Mouse (Mus musculus) stomach, embryonic 14.5 days (tissue): ENCODE data around the gene Il4ra. TPM values are rescaled to one million over a fixed set of nuclear protein-coding genes. Genes with fewer than 3 reads are reported as not detected.

Experiments used
- ATAC-seq: fragments of 200-750 bp; cut with Nextera tagmentation; 2 replicates; pipeline ENCODE4 v1.8.0; 2017; ENCODE audit warnings: low read depth, moderate TSS enrichment; ENCODE audit not compliant: insufficient number of reproducible peaks, insufficient read depth, low FRiP score
- H3K27ac ChIP-seq: fragments of 300-500 bp; sonication (generic); 2 replicates; pipeline ENCODE4 v1.5.1; 2014; ENCODE audit warnings: mild to moderate bottlenecking, low read length, moderate library complexity, mixed read lengths
- H3K27me3 ChIP-seq: fragments of 300-500 bp; sonication (generic); 2 replicates; pipeline ENCODE4 v1.6.1; 2014; ENCODE audit warnings: low read length, control low read depth, mixed read lengths; ENCODE audit not compliant: control insufficient read depth, insufficient read depth
- H3K36me3 ChIP-seq: fragments of 300-500 bp; sonication (generic); 2 replicates; pipeline ENCODE4 v1.6.1; 2014; ENCODE audit warnings: mild to moderate bottlenecking, control low read depth, low read length, moderate library complexity, mixed read lengths; ENCODE audit not compliant: control insufficient read depth, insufficient read depth
- H3K4me1 ChIP-seq: fragments of 300-500 bp; sonication (generic); 2 replicates; pipeline ENCODE4 v1.6.1; 2014; ENCODE audit warnings: low read length, control low read depth, mixed read lengths; ENCODE audit not compliant: control insufficient read depth, insufficient read depth
- H3K4me2 ChIP-seq: fragments of 300-500 bp; sonication (generic); replicated peaks from 2 replicates; pipeline ENCODE4 v1.6.1; 2014; ENCODE audit warnings: low read depth, low read length, control low read depth
- H3K4me3 ChIP-seq: fragments of 300-500 bp; sonication (generic); 2 replicates; pipeline ENCODE4 v1.5.1; 2014; ENCODE audit warnings: low read depth, low read length, control low read depth
- H3K9ac ChIP-seq: fragments of 300-500 bp; sonication (generic); replicated peaks from 2 replicates; pipeline ENCODE4 v1.6.1; 2014; ENCODE audit warnings: low read depth, mild to moderate bottlenecking, control low read depth, low read length, moderate library complexity, mixed read lengths
- H3K9me3 ChIP-seq: fragments of 300-500 bp; sonication (generic); 2 replicates; pipeline ENCODE4 v1.6.1; 2016; ENCODE audit warnings: low read depth, low read length, control low read depth; ENCODE audit not compliant: control insufficient read depth
- WGBS: fragments of 180-500 bp; shearing (Covaris S2); extraction: QIAGEN DNeasy Blood & Tissue Kit; methylation state at CpG from one replicate; pipeline ENCODE4 v1.1.7; 2014; 5-methylcytosine and 5-hydroxymethylcytosine counted together
- polyA plus RNA-seq: library from polyadenylated mRNA; unstranded; fragments of >200 nt; fragmentation: Nextera tagmentation; extraction: Ambion mirVana; gene quantifications from 2 replicates; pipeline ENCODE4 v1.2.1, GENCODE M21; 2014

The Il4ra gene
- polyA plus RNA-seq, 1 experiment from 2014 or later = 6.3 TPM

GRCm38 (mm10) chr7:125572737-125573136 lies 20.8 kb downstream of the Il4ra start:
- Histone ChIP-seq H3K9me3 (no peaks in the 10 kb centered on the region), H3K27me3 (no peaks in the 10 kb centered on the region), H3K36me3 (no peaks in the 10 kb centered on the region; the same call in none of the 2 replicates), H3K9ac (no peak overlapping the region), H3K27ac (no peak overlapping the region), H3K4me2 (no peak overlapping the region), H3K4me1 (peaks cover 12% of the 10 kb centered on the region; the same call in 1 of the 2 replicates), H3K4me3 (no peak overlapping the region)
- no peak for ATAC-seq
- 77% methylated on average over 6 of the region's 6 CpGs for WGBS

GRCm38 (mm10) chr7:125573849-125574248 lies 21.9 kb downstream of the Il4ra start:
- Histone ChIP-seq H3K4me1 (peaks cover 18% of the 10 kb centered on the region; the same call in 1 of the 2 replicates), H3K27ac (no peak overlapping the region), H3K9ac (no peak overlapping the region), H3K9me3 (no peaks in the 10 kb centered on the region), H3K36me3 (no peaks in the 10 kb centered on the region; the same call in none of the 2 replicates), H3K27me3 (no peaks in the 10 kb centered on the region), H3K4me3 (no peak overlapping the region), H3K4me2 (no peak overlapping the region)
- no peak for ATAC-seq
- WGBS = 82% methylated on average over 2 of the region's 2 CpGs

- 73% methylated on average over 3 of the region's 3 CpGs for WGBS
- Histone ChIP-seq H3K4me2 (no peak overlapping the region), H3K36me3 (no peaks in the 10 kb centered on the region; the same call in none of the 2 replicates), H3K27ac (peak overlapping the region; percentile 16; the same call in 1 of the 2 replicates), H3K4me1 (peaks cover 18% of the 10 kb centered on the region; the same call in 1 of the 2 replicates), H3K9ac (no peak overlapping the region), H3K27me3 (no peaks in the 10 kb centered on the region), H3K4me3 (no peak overlapping the region), H3K9me3 (no peaks in the 10 kb centered on the region)
- ATAC-seq = no peak
Measured at GRCm38 (mm10) chr7:125574832-125575231, 22.9 kb downstream of the Il4ra start.

- no peak overlapping the region for H3K9ac ChIP-seq
- H3K27me3 ChIP-seq = no peaks in the 10 kb centered on the region
- no peak overlapping the region for H3K4me2 ChIP-seq
- peaks cover 21% of the 10 kb centered on the region; the same call in 1 of the 2 replicates for H3K4me1 ChIP-seq
- no peak overlapping the region for H3K4me3 ChIP-seq
- H3K9me3 ChIP-seq = no peaks in the 10 kb centered on the region
- WGBS = 79% methylated on average over 16 of the region's 16 CpGs
- peak overlapping the region; percentile 16 for H3K27ac ChIP-seq
- no peaks in the 10 kb centered on the region; the same call in none of the 2 replicates for H3K36me3 ChIP-seq
- ATAC-seq = no peak
Measured at GRCm38 (mm10) chr7:125575738-125576540, 24.0 kb downstream of the Il4ra start.

- Histone ChIP-seq H3K4me1 (peaks cover 25% of the 10 kb centered on the region; the same call in 1 of the 2 replicates), H3K4me2 (no peak overlapping the region), H3K27me3 (no peaks in the 10 kb centered on the region), H3K4me3 (no peak overlapping the region), H3K9ac (0 out of 2 replicates have a peak overlapping the region, but pooled peaks have one; percentile 3), H3K36me3 (no peaks in the 10 kb centered on the region; the same call in none of the 2 replicates), H3K27ac (peak overlapping the region; percentile 15; the same call in 1 of the 2 replicates), H3K9me3 (no peaks in the 10 kb centered on the region)
- 52% methylated on average over 7 of the region's 7 CpGs for WGBS
- peak; percentile 12; the same call in 1 of the 2 replicates for ATAC-seq
Measured at GRCm38 (mm10) chr7:125576982-125577381, 25.1 kb downstream of the Il4ra start.

GRCm38 (mm10) chr7:125577486-125578088 lies 25.7 kb downstream of the Il4ra start:
- Histone ChIP-seq H3K27me3 (no peaks in the 10 kb centered on the region), H3K36me3 (no peaks in the 10 kb centered on the region; the same call in none of the 2 replicates), H3K4me3 (no peak overlapping the region), H3K4me2 (no peak overlapping the region), H3K9ac (no peak overlapping the region), H3K9me3 (no peaks in the 10 kb centered on the region), H3K27ac (no peak overlapping the region; the same call in 1 of the 2 replicates), H3K4me1 (peaks cover 25% of the 10 kb centered on the region; the same call in 1 of the 2 replicates)
- 73% methylated on average over 11 of the region's 11 CpGs for WGBS
- ATAC-seq = no peak

GRCm38 (mm10) chr7:125578106-125578505 lies 26.2 kb downstream of the Il4ra start:
- Histone ChIP-seq H3K27ac (no peak overlapping the region), H3K9ac (no peak overlapping the region), H3K9me3 (no peaks in the 10 kb centered on the region), H3K36me3 (no peaks in the 10 kb centered on the region; the same call in none of the 2 replicates), H3K27me3 (no peaks in the 10 kb centered on the region), H3K4me2 (no peak overlapping the region), H3K4me1 (peaks cover 25% of the 10 kb centered on the region; the same call in 1 of the 2 replicates), H3K4me3 (no peak overlapping the region)
- ATAC-seq = no peak
- 54% methylated on average over 3 of the region's 3 CpGs for WGBS

GRCm38 (mm10) chr7:125579545-125580219 lies 27.8 kb downstream of the Il4ra start:
- 84% methylated on average over 9 of the region's 9 CpGs for WGBS
- Histone ChIP-seq H3K27me3 (no peaks in the 10 kb centered on the region), H3K9ac (no peak overlapping the region), H3K4me2 (no peak overlapping the region), H3K27ac (no peak overlapping the region), H3K4me3 (no peak overlapping the region), H3K4me1 (peaks cover 25% of the 10 kb centered on the region; the same call in 1 of the 2 replicates), H3K9me3 (no peaks in the 10 kb centered on the region), H3K36me3 (no peaks in the 10 kb centered on the region; the same call in none of the 2 replicates)
- ATAC-seq = no peak
